In genomic region chr5:3802433-3803291, GRCm38 (mm10) we compare ENCODE assay signal across 8 mouse cellular contexts. TPM values are rescaled to one million over a fixed set of nuclear protein-coding genes. Genes with fewer than 3 reads are reported as not detected.
A peak's percentile ranks its signal among the peaks of the same experiment; 100 is the strongest.
DNase-seq lines count a peak whose midpoint lies in the region; ATAC-seq lines count a peak whose summit lies in the region.

TSS of gene Ankib1 (minus strand) at chr5:3802925.
TSS of gene Krit1 (plus strand) at chr5:3803184.

- H3K4me3 ChIP-seq in hindbrain, embryonic 11.5 days (ENCODE audit: low read depth, low read length) = peak within 1 kb of the TSS; percentile 79

- H3K4me2 ChIP-seq in hindbrain, embryonic 11.5 days (replicated peaks; ENCODE audit: low read depth, low read length) = peak within 1 kb of the TSS; percentile 64

- H3K36me3 ChIP-seq in hindbrain, embryonic 11.5 days (ENCODE audit: control insufficient read depth, insufficient read depth, low read length) = no peaks in the 10 kb centered on the region

- peak within 1 kb of the TSS; percentile 88 for H3K27ac ChIP-seq in hindbrain, embryonic 11.5 days (ENCODE audit: low read depth, low read length)

- DNase-seq in MN1 (ENCODE audit: low spot score) = peak; percentile 92
- peak; percentile 86 for DNase-seq in cerebellum, adult 9-10 months
- peak; percentile 75 to 91 for DNase-seq in frontal cortex, adult 2 months (ENCODE audit: extremely low spot score in 1 of 2, low spot score in 1 of 2)
- DNase-seq in hindbrain, embryonic 11.5 days (ENCODE audit: low spot score) = peak; percentile 91
- peak; percentile 91 to 92 for DNase-seq in layer of hippocampus, postnatal 14 days (ENCODE audit: low spot score in 2 of 2)
- DNase-seq in lung, postnatal 14 days = peak; percentile 89
- DNase-seq in retina, adult 2 months (ENCODE audit: low read depth, low spot score) = peak; percentile 77
- peak; percentile 89 for DNase-seq in thymus, postnatal 36 days

- no peaks in the 10 kb centered on the region for H3K9me3 ChIP-seq in hindbrain, embryonic 11.5 days (ENCODE audit: control insufficient read depth, low read length)

- peak; percentile 97 for ATAC-seq in hindbrain, embryonic 11.5 days (ENCODE audit: low FRiP score)

- under 1% methylated on average over 89 of the region's 109 CpGs for WGBS in hindbrain, embryonic 11.5 days

- peak within 1 kb of the TSS; percentile 83 for H3K9ac ChIP-seq in hindbrain, embryonic 11.5 days (ENCODE audit: low read depth, low read length)

- no peaks in the 10 kb centered on the region; the same call in 1 of the 2 replicates for H3K4me1 ChIP-seq in hindbrain, embryonic 11.5 days (replicated peaks; ENCODE audit: control insufficient read depth, insufficient read depth, low read length)

- H3K27me3 ChIP-seq in hindbrain, embryonic 11.5 days (ENCODE audit: control insufficient read depth, insufficient read depth, low read length) = no peaks in the 10 kb centered on the region

RNA-seq across cellular contexts. Expression of gene Ankib1, which starts in this region (rescaled TPM):
- polyA plus RNA-seq in frontal cortex, adult 2 months (2012; rRNA removed) = 19.4 and 20.0 TPM in 2 replicates
- 15.8 and 18.2 TPM in 2 replicates for polyA plus RNA-seq in hindbrain, embryonic 11.5 days (2014; fragmentation: Nextera tagmentation; extraction: Ambion mirVana)
- total RNA-seq in layer of hippocampus, postnatal 14 days (2021) = 10 to 100 TPM; 69.8 to 72.1 TPM

RNA-seq across cellular contexts. Expression of gene Krit1, which starts in this region (rescaled TPM):
- 43.8 and 45.8 TPM in 2 replicates for polyA plus RNA-seq in frontal cortex, adult 2 months (2012; rRNA removed)
- polyA plus RNA-seq in hindbrain, embryonic 11.5 days (2014; fragmentation: Nextera tagmentation; extraction: Ambion mirVana) = 66.9 and 71.5 TPM in 2 replicates
- total RNA-seq in layer of hippocampus, postnatal 14 days (2021) = 10 to 100 TPM; 45.2 to 47.1 TPM

Comparison
In these comparisons a context has a peak if more than half of its experiments do, and no peak if none do; other contexts are left out.
1. Peak in every context shown above with its lines: DNase-seq, ATAC-seq, H3K4me3 ChIP-seq and H3K27ac ChIP-seq.